Mouse (Mus musculus) small intestine, adult 2 months (tissue): ENCODE results near the gene Hao2. TPM values are rescaled to one million over a fixed set of nuclear protein-coding genes. Genes with fewer than 3 reads are reported as not detected.

Source experiments
- H3K27ac ChIP-seq: fragments of 200-500 bp; 2 replicates; pipeline ENCODE4 v1.5.1; 2012; ENCODE audit warnings: low read depth, low read length, control low read depth, inconsistent platforms; ENCODE audit not compliant: insufficient read depth
- H3K27me3 ChIP-seq: fragments of 200-500 bp; 2 replicates; pipeline ENCODE4 v1.6.1; 2012; ENCODE audit warnings: mild to moderate bottlenecking, moderate library complexity, low read length, inconsistent platforms; ENCODE audit not compliant: control insufficient read depth, insufficient read depth
- H3K36me3 ChIP-seq: fragments of 200-500 bp; 2 replicates; pipeline ENCODE4 v1.6.1; 2012; ENCODE audit warnings: mild to moderate bottlenecking, low read length, control low read depth, inconsistent platforms; ENCODE audit not compliant: control insufficient read depth, insufficient read depth
- H3K4me1 ChIP-seq: fragments of 200-500 bp; 2 replicates; pipeline ENCODE4 v1.6.1; 2012; ENCODE audit warnings: low read length, inconsistent platforms, mixed read lengths; ENCODE audit not compliant: control insufficient read depth, insufficient read depth, insufficient read length
- H3K4me3 ChIP-seq: fragments of 200-500 bp; 2 replicates; pipeline ENCODE4 v1.5.1; 2012; ENCODE audit warnings: low read depth, mild to moderate bottlenecking, control low read depth, inconsistent platforms, low read length, moderate library complexity
- CTCF ChIP-seq: fragments of 200-500 bp; IDR thresholded peaks from 2 replicates; pipeline ENCODE4 v1.5.1; 2012; ENCODE audit warnings: low read depth, mild to moderate bottlenecking, control low read depth, inconsistent platforms, low read length, moderate library complexity, mixed read lengths; ENCODE audit not compliant: insufficient replicate concordance, insufficient read length; ENCODE audit errors: extremely low read depth
- POLR2A ChIP-seq: fragments of 200-500 bp; IDR thresholded peaks from 2 replicates; pipeline ENCODE4 v1.6.1; 2012; ENCODE audit warnings: low read depth, mild to moderate bottlenecking, control low read depth, inconsistent platforms, low read length, moderate library complexity
- WGBS: fragments of 180-500 bp; shearing (Covaris S2); methylation state at CpG from one replicate; pipeline ENCODE4 v1.1.7; 2018; 5-methylcytosine and 5-hydroxymethylcytosine counted together
- polyA plus RNA-seq: library from polyadenylated mRNA; depleted of rRNA; stranded (reverse); fragments of >200 nt; gene quantifications from 2 replicates; pipeline ENCODE4 v1.2.3, GENCODE M21; 2012

The Hao2 gene
- polyA plus RNA-seq, 1 experiment: 0.10 TPM

DNA sequence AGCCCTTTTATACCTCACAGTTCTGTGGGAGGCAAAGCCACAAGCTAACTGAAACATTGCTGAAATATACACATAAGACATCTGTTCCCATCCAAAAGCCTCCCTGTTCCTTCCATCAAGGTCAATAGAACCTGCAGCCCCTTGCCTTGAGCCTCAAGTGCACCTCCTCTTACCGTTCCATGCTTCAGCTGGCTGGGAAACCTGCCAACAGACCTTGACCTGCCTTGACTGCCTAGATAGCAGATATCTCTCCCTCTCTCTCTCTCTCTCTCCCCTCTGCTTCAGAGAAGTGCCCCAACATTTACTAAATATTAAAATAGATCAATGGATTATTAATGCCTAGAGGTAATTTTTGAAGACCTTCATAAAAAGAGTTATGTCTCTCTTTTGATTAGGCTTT lies 38.8 kb upstream of the Hao2 start:
- 4% methylated on average over 1 of the region's 1 CpGs for WGBS
- Histone ChIP-seq H3K36me3 (no peaks in the 10 kb centered on the region), H3K4me3 (no peak overlapping the region), H3K27ac (no peak overlapping the region), H3K4me1 (no peaks in the 10 kb centered on the region), H3K27me3 (no peaks in the 10 kb centered on the region)
- TF ChIP-seq POLR2A: no peak
- TF ChIP-seq CTCF: no peak

DNA sequence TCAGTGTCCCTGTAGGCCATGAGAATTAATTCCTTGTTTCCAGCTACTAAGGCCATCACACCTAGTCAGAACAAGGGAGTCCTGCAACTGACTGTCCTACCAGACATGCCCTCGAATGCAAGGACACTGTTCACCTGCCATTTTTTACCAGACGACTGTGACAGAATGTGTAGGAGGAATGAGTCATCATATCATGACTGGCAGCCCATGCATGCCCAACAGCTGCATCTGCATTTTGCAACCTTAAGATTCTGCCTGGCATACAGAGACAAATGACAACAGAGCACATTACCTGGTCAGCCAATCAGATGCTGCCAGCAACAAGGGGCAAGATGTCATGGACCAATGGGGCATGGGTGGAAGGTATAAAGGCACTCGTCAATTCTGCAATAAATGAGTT lies 27.4 kb upstream of the Hao2 start:
- H3K27ac ChIP-seq: no peak overlapping the region
- no peaks in the 10 kb centered on the region for H3K27me3 ChIP-seq
- H3K4me1 ChIP-seq: no peaks in the 10 kb centered on the region
- no peak overlapping the region for H3K4me3 ChIP-seq
- no peak for TF ChIP-seq CTCF
- TF ChIP-seq POLR2A: no peak
- H3K36me3 ChIP-seq: no peaks in the 10 kb centered on the region
- WGBS: 70% methylated on average over 3 of the region's 3 CpGs

DNA sequence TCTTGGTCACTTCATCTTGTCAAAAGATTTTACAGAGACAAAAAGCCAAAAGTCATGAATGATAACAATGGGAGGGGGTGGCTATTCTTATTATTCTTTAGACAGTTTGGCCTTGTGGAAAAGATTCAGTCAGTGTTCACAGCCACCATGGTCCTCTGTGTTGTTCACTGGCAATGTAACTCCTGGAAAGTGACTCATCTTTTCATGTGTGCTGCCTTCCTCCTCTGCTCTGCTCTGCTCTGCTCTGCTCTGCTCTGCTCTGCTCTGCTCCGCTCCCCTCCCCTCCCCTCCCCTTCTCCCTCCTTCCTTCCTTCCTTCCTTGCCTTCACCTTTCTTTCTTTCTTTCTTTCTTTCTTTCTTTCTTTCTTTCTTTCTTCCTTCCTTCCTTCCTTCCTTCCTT lies 24.2 kb upstream of the Hao2 start:
- Histone ChIP-seq H3K27ac (no peak overlapping the region), H3K4me3 (no peak overlapping the region), H3K4me1 (no peaks in the 10 kb centered on the region), H3K36me3 (no peaks in the 10 kb centered on the region), H3K27me3 (no peaks in the 10 kb centered on the region)
- TF ChIP-seq CTCF (no peak), POLR2A (no peak)
- WGBS: no CpG with 5 or more reads among the region's 1 CpGs

- 34% methylated on average over 2 of the region's 2 CpGs for WGBS
- no peaks in the 10 kb centered on the region for H3K4me1 ChIP-seq
- no peaks in the 10 kb centered on the region for H3K36me3 ChIP-seq
- no peak overlapping the region for H3K27ac ChIP-seq
- TF ChIP-seq POLR2A: no peak
- no peak for TF ChIP-seq CTCF
- no peak overlapping the region for H3K4me3 ChIP-seq
- no peaks in the 10 kb centered on the region for H3K27me3 ChIP-seq
These were observed 23.8 kb upstream of the Hao2 start for GRCm38 (mm10) chr3:98916856-98917255.

DNA sequence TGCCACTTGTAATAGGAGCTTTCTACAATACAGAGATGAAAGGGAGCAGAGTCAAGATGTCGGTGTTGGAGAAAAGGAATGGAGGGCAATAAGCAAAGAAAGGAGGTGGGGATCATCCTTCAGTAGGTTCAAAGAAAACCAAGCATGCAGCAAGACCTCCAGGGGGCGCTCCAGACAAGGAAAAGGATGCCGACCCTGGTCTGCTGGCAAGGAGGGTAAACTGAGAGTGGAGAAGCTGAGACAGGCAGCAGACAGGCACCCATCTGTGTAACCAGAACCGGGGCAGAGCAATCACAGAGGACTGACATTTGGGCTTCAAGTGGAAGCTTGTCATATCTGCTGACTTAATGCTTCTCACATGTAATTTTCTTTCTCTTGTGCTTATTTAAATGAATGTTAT lies 22.6 kb upstream of the Hao2 start:
- TF ChIP-seq POLR2A (no peak), CTCF (peak; percentile 65)
- Histone ChIP-seq H3K27me3 (no peaks in the 10 kb centered on the region), H3K27ac (no peak overlapping the region), H3K36me3 (no peaks in the 10 kb centered on the region), H3K4me3 (no peak overlapping the region), H3K4me1 (no peaks in the 10 kb centered on the region)
- WGBS: 6% methylated on average over 4 of the region's 4 CpGs

- no peaks in the 10 kb centered on the region for H3K36me3 ChIP-seq
- TF ChIP-seq CTCF (no peak), POLR2A (no peak)
- H3K27ac ChIP-seq: no peak overlapping the region
- no peaks in the 10 kb centered on the region for H3K27me3 ChIP-seq
- no peak overlapping the region for H3K4me3 ChIP-seq
- H3K4me1 ChIP-seq: no peaks in the 10 kb centered on the region
- 76% methylated on average over 6 of the region's 6 CpGs for WGBS
These were observed 20.6 kb upstream of the Hao2 start for GRCm38 (mm10) chr3:98913591-98913990.

DNA sequence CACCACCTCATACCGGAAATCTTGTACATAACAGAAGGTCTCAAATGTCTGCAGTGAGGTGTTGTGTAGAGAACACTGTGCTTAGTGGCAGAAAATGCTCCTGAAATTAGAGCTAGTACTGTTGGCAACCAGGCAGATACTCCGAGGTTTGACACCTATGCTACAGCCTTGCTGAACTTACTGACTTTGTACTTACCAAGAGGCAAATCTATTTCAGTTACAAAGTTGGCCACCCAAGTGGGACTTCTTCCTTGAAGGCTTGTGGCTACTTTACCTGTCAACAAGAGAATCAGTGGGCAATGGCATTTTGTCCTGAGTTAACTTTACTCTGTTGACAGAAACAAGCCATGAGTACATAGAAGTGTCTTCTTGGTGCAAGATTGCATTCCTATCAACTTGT lies 4.6 kb upstream of the Hao2 start:
- H3K4me1 ChIP-seq: no peaks in the 10 kb centered on the region; the same call in 1 of the 2 replicates
- TF ChIP-seq CTCF (no peak), POLR2A (no peak)
- no peak overlapping the region for H3K27ac ChIP-seq
- 93% methylated on average over 2 of the region's 2 CpGs for WGBS
- H3K27me3 ChIP-seq: no peaks in the 10 kb centered on the region
- H3K4me3 ChIP-seq: no peak overlapping the region
- H3K36me3 ChIP-seq: no peaks in the 10 kb centered on the region
